Mouse (Mus musculus): ENCODE measurements around the gene Capn9.

GRCm38 (mm10) chr8:124604066-124604465 is 28.2 kb downstream of the Capn9 start:
- TF ChIP-seq POLR2A (IDR thresholded peaks at IDR 0.05; ENCODE audit: low read depth, low read length): no peak
- TF ChIP-seq CTCF (IDR thresholded peaks at IDR 0.05; ENCODE audit: borderline replicate concordance, insufficient read depth, low read length): no peak

Measured in embryonic fibroblast, embryonic 13.5 days (primary cell).